Mouse (Mus musculus) embryonic fibroblast, embryonic 13.5 days (primary cell): ENCODE measurements around the gene Babam2.

Experiments used
- CTCF ChIP-seq: IDR thresholded peaks from 2 replicates; pipeline ENCODE4 v1.5.1; 2011; ENCODE audit warnings: mild to moderate bottlenecking, control low read depth, low read length, moderate library complexity, borderline replicate concordance; ENCODE audit not compliant: insufficient read depth
- POLR2A ChIP-seq: IDR thresholded peaks from 2 replicates; pipeline ENCODE4 v1.6.1; 2011; ENCODE audit warnings: low read depth, mild to moderate bottlenecking, control low read depth, low read length, moderate library complexity

DNA sequence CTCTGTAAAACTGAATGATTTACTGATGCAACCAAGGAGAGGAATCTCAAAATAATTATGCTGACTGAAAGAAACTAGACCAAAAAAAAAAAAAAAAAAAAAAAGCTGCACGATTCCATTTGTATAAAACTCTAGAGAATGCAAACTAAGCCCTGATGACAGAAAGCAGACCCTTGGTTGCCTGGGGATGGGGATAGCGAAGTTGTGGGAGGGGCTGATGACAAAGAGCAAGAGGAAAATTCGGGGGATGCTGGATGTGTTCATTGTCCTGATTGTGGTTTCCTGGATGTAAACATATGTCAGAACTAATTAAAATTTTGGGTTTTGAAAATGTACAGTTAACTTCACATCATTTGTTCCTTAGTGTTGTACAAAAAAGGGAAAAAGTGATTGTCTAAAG is 257.7 kb downstream of the Babam2 start:
- TF ChIP-seq CTCF (no peak), POLR2A (no peak)
